Mouse (Mus musculus) liver, adult 2 months (tissue): Measurements from ENCODE around the gene Scgn. TPM values are rescaled to one million over a fixed set of nuclear protein-coding genes. Genes with fewer than 3 reads are reported as not detected.
A peak's percentile ranks its signal among the peaks of the same experiment; 100 is the strongest.

ENCODE experiments used
- DNase-seq: peaks from one replicate; pipeline ENCODE4 v3.0.0-alpha.2; 2011; ENCODE audit warnings: low read depth, low spot score; ENCODE audit errors: extremely low read depth
- H3K27ac ChIP-seq: fragments of 200-500 bp; replicated peaks from 2 replicates; pipeline ENCODE4 v1.5.1; 2012; ENCODE audit warnings: low read depth, mild to moderate bottlenecking, control low read depth, inconsistent platforms, low read length; ENCODE audit not compliant: insufficient read depth
- H3K27me3 ChIP-seq: fragments of 200-500 bp; 2 replicates; pipeline ENCODE4 v1.6.1; 2012; ENCODE audit warnings: mild to moderate bottlenecking, moderate library complexity, low read length, inconsistent platforms; ENCODE audit not compliant: control insufficient read depth, insufficient read depth
- H3K36me3 ChIP-seq: fragments of 200-500 bp; 2 replicates; pipeline ENCODE4 v1.6.1; 2012; ENCODE audit warnings: low read length, inconsistent platforms; ENCODE audit not compliant: control insufficient read depth, insufficient read depth
- H3K4me1 ChIP-seq: fragments of 200-500 bp; 2 replicates; pipeline ENCODE4 v1.6.1; 2011; ENCODE audit warnings: low read length; ENCODE audit not compliant: control insufficient read depth, insufficient read depth
- H3K4me3 ChIP-seq: fragments of 200-500 bp; 2 replicates; pipeline ENCODE4 v1.5.1; 2011; ENCODE audit warnings: low read depth, mild to moderate bottlenecking, control low read depth, low read length, moderate library complexity; ENCODE audit not compliant: insufficient read depth
- H3K79me2 ChIP-seq: fragments of 200-500 bp; 2 replicates; pipeline ENCODE4 v1.6.1; 2012; ENCODE audit warnings: inconsistent platforms, mild to moderate bottlenecking, low read length, moderate library complexity; ENCODE audit not compliant: control insufficient read depth, insufficient read depth
- H3K9ac ChIP-seq: fragments of 200-500 bp; 2 replicates; pipeline ENCODE4 v1.6.1; 2012; ENCODE audit warnings: low read depth, mild to moderate bottlenecking, control low read depth, inconsistent platforms, low read length
- CTCF ChIP-seq: fragments of 200-500 bp; IDR thresholded peaks from 2 replicates; pipeline ENCODE4 v1.5.1; 2011; ENCODE audit warnings: low read depth, low read length, control low read depth
- POLR2A ChIP-seq: fragments of 200-500 bp; IDR thresholded peaks from 2 replicates; pipeline ENCODE4 v1.6.1; 2011; ENCODE audit warnings: low read length, control low read depth; ENCODE audit not compliant: insufficient read depth; ENCODE audit errors: extremely low read depth
- whole genome bisulfite sequencing: fragments of 180-500 bp; shearing (Covaris S2); methylation state at CpG from one replicate; pipeline ENCODE4 v1.1.7; 2018; 5-methylcytosine and 5-hydroxymethylcytosine counted together
- polyA plus RNA-seq: library from polyadenylated mRNA; depleted of rRNA; stranded (reverse); fragments of >200 nt; gene quantifications from 2 replicates; pipeline ENCODE4 v1.2.3, GENCODE M21; 2012
- total RNA-seq: library from RNA; depleted of rRNA; stranded (reverse); fragments of >200 nt; gene quantifications from 2 replicates; pipeline ENCODE4 v1.2.3, GENCODE M21; 2014

The Scgn gene
- total and polyA plus RNA-seq, 2 experiments = not detected

DNA sequence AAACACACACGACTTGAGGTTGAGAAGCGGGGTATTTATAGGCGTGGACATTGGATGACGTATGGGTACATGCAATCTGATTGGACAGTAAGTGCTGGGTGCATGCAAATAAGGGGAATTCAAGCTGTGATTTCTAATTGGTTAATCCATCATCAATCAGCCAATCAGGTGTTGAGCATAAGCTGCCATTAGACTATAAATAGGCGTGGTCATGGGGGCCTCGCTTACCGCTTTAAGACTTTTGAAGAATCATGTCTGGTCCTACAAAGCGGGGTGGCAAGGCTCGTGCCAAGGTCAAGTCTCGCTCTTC is 56.8 kb downstream of the Scgn start, which contains the start of gene Hist1h2aa:
Hist1h2aa (plus strand) TSS at position 252 of the 310 bp plus-strand sequence.
- no peak for TF ChIP-seq CTCF
- no peak for TF ChIP-seq POLR2A
- H3K9ac ChIP-seq = no peak within 1 kb of the TSS
- no peaks in the 10 kb centered on the region for H3K36me3 ChIP-seq
- no peaks in the 10 kb centered on the region for H3K79me2 ChIP-seq
- no peak within 1 kb of the TSS for H3K4me3 ChIP-seq
- no peak within 1 kb of the TSS for H3K27ac ChIP-seq
- WGBS = 91% methylated on average over 10 of the region's 10 CpGs
- H3K27me3 ChIP-seq = no peaks in the 10 kb centered on the region
- H3K4me1 ChIP-seq = no peaks in the 10 kb centered on the region
- DNase-seq = no peak

GRCm38 (mm10) chr13:23933421-23934210 is 57.4 kb downstream of the Scgn start, which contains the start of gene Hist1h2ba:
TSS of gene Hist1h2ba (minus strand) at chr13:23934156.
- whole genome bisulfite sequencing = 96% methylated on average over 39 of the region's 39 CpGs

GRCm38 (mm10) chr13:23930904-23931303 is 60.1 kb downstream of the Scgn start:
- DNase-seq = no peak
- H3K4me3 ChIP-seq = no peak overlapping the region
- WGBS = 84% methylated on average over 11 of the region's 11 CpGs
- H3K9ac ChIP-seq = no peak overlapping the region
- peaks cover 4% of the 10 kb centered on the region; the same call in 1 of the 2 replicates for H3K4me1 ChIP-seq
- no peak overlapping the region for H3K27ac ChIP-seq
- no peaks in the 10 kb centered on the region for H3K36me3 ChIP-seq
- no peaks in the 10 kb centered on the region for H3K79me2 ChIP-seq
- TF ChIP-seq POLR2A (no peak), CTCF (no peak)
- no peaks in the 10 kb centered on the region for H3K27me3 ChIP-seq

More at GRCm38 (mm10) chr13:23933421-23934210, 57.4 kb downstream of the Scgn start, which contains the start of gene Hist1h2ba:
- Histone ChIP-seq H3K27me3 (no peaks in the 10 kb centered on the region), H3K4me1 (peaks cover 2% of the 10 kb centered on the region; the same call in 1 of the 2 replicates), H3K9ac (no peak within 1 kb of the TSS), H3K79me2 (no peaks in the 10 kb centered on the region), H3K4me3 (no peak within 1 kb of the TSS), H3K36me3 (no peaks in the 10 kb centered on the region), H3K27ac (no peak within 1 kb of the TSS)
- no peak for DNase-seq
- TF ChIP-seq CTCF (no peak), POLR2A (no peak)

- H3K36me3 ChIP-seq = no peaks in the 10 kb centered on the region
- H3K4me1 ChIP-seq = peaks cover 4% of the 10 kb centered on the region; the same call in 1 of the 2 replicates
- TF ChIP-seq CTCF (no peak), POLR2A (no peak)
- H3K79me2 ChIP-seq = no peaks in the 10 kb centered on the region
- peak; percentile 57 for DNase-seq
- no peak overlapping the region for H3K4me3 ChIP-seq
- 51% methylated on average over 9 of the region's 9 CpGs for WGBS
- no peak overlapping the region for H3K27ac ChIP-seq
- H3K9ac ChIP-seq = no peak overlapping the region
- H3K27me3 ChIP-seq = no peaks in the 10 kb centered on the region
These were observed 60.6 kb downstream of the Scgn start for GRCm38 (mm10) chr13:23930461-23930860.

DNA sequence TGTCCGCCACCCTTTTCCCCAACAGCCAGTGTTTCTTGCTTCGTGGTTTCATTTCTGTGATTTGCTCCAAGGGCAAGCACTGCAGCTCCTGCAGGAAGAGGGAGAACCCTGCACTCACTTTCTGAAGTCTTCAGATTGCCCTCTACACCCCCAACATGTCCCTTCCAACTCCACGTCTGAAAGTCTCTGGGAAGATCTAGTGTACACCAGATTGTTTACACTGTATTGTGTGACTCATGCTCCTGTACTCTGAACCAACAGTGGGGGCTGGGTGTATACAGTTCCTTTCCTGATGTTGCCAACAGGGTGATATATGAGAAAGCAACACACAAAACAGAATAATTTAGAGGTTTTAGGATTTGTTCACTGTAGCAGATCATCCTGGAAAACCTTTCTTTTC is 62.4 kb downstream of the Scgn start:
- Histone ChIP-seq H3K4me3 (no peak overlapping the region; the same call in 1 of the 2 replicates), H3K4me1 (peaks cover 4% of the 10 kb centered on the region; the same call in 1 of the 2 replicates), H3K36me3 (no peaks in the 10 kb centered on the region), H3K79me2 (no peaks in the 10 kb centered on the region), H3K27ac (no peak overlapping the region), H3K27me3 (no peaks in the 10 kb centered on the region), H3K9ac (peak overlapping the region; percentile 23; the same call in 1 of the 2 replicates)
- TF ChIP-seq POLR2A = no peak
- no peak for TF ChIP-seq CTCF
- DNase-seq = peak; percentile 74
- 25% methylated on average over 3 of the region's 3 CpGs for WGBS

DNA sequence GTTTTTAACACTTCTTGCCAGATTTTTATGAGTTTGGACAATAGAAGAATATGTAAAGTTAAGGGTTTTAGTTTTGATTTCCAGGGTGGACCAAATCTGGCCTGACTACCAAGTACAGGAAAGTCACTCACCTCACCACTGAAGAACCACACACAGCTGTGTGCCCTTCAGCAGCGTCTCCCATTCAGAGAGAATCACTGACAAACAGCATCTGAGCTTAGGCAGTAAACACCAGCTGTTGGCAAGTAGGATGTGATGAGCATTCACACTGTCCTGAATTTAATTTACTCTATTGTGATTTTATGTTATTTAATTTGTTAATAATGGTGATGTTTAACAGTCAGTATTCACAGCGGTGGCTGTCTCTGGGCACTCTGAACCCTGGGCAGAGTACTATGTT is 65.2 kb downstream of the Scgn start:
- H3K4me3 ChIP-seq = no peak overlapping the region
- H3K79me2 ChIP-seq = no peaks in the 10 kb centered on the region
- peaks cover 4% of the 10 kb centered on the region; the same call in 1 of the 2 replicates for H3K4me1 ChIP-seq
- TF ChIP-seq CTCF = no peak
- TF ChIP-seq POLR2A = no peak
- no peak overlapping the region for H3K27ac ChIP-seq
- no peaks in the 10 kb centered on the region for H3K36me3 ChIP-seq
- H3K27me3 ChIP-seq = no peaks in the 10 kb centered on the region
- DNase-seq = no peak
- WGBS = 85% methylated on average over 2 of the region's 2 CpGs
- no peak overlapping the region for H3K9ac ChIP-seq
